Mouse (Mus musculus) E14TG2a.4 (cell line): ENCODE data around the gene Fbxo7.

ENCODE experiments used
- H3K27me3 ChIP-seq: 2 replicates; pipeline ENCODE4 v1.6.1; 2014; ENCODE audit warnings: low read length, control low read depth; ENCODE audit not compliant: insufficient read depth
- H3K36me3 ChIP-seq: 2 replicates; pipeline ENCODE4 v1.6.1; 2014; ENCODE audit warnings: low read length, control low read depth; ENCODE audit not compliant: insufficient read depth
- H3K4me1 ChIP-seq: replicated peaks from 2 replicates; pipeline ENCODE4 v1.6.1; 2014; ENCODE audit warnings: low read depth, low read length, control low read depth
- H3K4me3 ChIP-seq: replicated peaks from 2 replicates; pipeline ENCODE4 v1.5.1; 2014; ENCODE audit warnings: mild to moderate bottlenecking, low read length
- H3K9me3 ChIP-seq: 2 replicates; pipeline ENCODE4 v1.6.1; 2014; ENCODE audit warnings: low read length, control low read depth
- CTCF ChIP-seq: conservative IDR thresholded peaks from 2 replicates; pipeline ENCODE4 v1.5.1; 2014; ENCODE audit warnings: low read length
- NANOG ChIP-seq: IDR thresholded peaks from 2 replicates; pipeline ENCODE4 v1.6.1; 2014; ENCODE audit warnings: borderline replicate concordance, low read length, mixed read lengths
- POU5F1 ChIP-seq: IDR thresholded peaks from 2 replicates; pipeline ENCODE4 v1.6.1; 2014; ENCODE audit warnings: low read length, borderline replicate concordance

Gene Fbxo7

DNA sequence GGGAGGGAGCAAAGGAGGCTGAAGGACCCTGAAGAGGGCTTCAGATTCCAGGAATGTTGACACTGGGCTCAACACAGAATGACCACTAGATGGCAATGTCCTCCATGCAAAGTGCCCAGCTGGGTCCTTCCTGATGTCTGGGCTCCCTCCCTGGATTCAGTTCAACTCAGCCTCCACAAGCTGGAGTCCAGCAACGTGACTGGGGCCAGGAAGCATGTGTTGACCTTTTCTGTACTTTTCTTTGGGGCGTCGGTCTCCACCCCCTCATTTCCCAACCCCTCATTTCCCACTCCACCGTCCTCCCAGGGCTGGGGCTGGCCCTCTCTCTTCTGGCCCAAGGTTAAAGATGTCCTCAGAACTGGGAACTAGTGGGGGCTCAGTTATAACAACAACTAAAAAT is 43.2 kb downstream of the Fbxo7 start:
- no peak overlapping the region for H3K4me3 ChIP-seq
- H3K27me3 ChIP-seq: 0 out of 2 replicates have a peak, but pooled peaks cover 3% of the 10 kb centered on the region
- H3K36me3 ChIP-seq: no peaks in the 10 kb centered on the region
- 0 out of 2 replicates have a peak, but pooled peaks cover 10% of the 10 kb centered on the region for H3K4me1 ChIP-seq
- H3K9me3 ChIP-seq: peaks cover 7% of the 10 kb centered on the region
- peak; percentile 76 for TF ChIP-seq CTCF
- TF ChIP-seq POU5F1: no peak
- no peak for TF ChIP-seq NANOG

DNA sequence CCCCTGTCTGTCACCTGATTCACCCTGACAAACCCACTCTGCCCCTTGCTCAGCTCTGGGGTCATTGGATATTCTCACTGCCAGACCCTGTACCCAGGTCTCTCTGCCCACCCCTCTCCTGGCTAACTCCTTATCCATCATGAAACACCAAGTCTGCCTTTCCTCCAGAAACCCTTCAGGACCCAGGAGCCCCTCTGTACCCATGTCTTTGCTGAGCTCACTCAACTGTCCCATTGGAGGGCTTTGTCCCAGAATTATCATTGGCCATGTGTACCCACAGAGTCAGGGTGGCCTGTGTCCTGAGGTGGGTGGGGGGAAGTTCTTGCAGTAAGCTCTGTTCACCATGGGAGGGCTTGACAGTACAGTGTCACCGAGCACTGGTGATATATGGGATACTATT is 43.9 kb downstream of the Fbxo7 start:
- Histone ChIP-seq H3K36me3 (no peaks in the 10 kb centered on the region), H3K9me3 (peaks cover 7% of the 10 kb centered on the region), H3K27me3 (0 out of 2 replicates have a peak, but pooled peaks cover 3% of the 10 kb centered on the region), H3K4me3 (no peak overlapping the region), H3K4me1 (0 out of 2 replicates have a peak, but pooled peaks cover 4% of the 10 kb centered on the region)
- TF ChIP-seq POU5F1 (no peak), NANOG (no peak), CTCF (no peak)

DNA sequence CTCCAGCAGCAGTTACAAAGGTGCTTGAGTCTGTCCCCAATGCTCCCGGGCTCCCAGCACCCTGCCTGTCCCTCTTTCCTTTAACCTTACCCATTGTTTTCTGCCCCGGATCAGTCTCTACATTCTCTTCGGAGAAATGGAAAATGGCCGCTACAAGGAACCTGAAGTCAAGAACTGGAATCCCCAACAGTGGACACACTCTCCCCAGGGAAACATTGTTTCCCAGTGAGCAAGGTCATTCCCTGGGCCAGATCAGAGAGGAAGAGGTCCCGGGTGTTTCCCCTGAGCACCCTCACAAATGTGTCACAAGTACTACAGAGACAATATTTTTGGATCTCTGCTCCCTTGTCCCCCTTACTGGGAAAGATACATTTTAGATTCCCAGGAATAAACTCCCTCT is 44.9 kb downstream of the Fbxo7 start:
- H3K27me3 ChIP-seq: peaks cover 3% of the 10 kb centered on the region; the same call in 1 of the 2 replicates
- TF ChIP-seq CTCF: no peak
- TF ChIP-seq NANOG: no peak
- TF ChIP-seq POU5F1: no peak
- H3K36me3 ChIP-seq: no peaks in the 10 kb centered on the region
- H3K4me1 ChIP-seq: 0 out of 2 replicates have a peak, but pooled peaks cover 4% of the 10 kb centered on the region
- no peak overlapping the region for H3K4me3 ChIP-seq
- H3K9me3 ChIP-seq: peaks cover 4% of the 10 kb centered on the region

GRCm38 (mm10) chr10:86067911-86068310 is 46.1 kb downstream of the Fbxo7 start:
- H3K9me3 ChIP-seq: no peaks in the 10 kb centered on the region
- 0 out of 2 replicates have a peak, but pooled peaks cover 4% of the 10 kb centered on the region for H3K4me1 ChIP-seq
- H3K27me3 ChIP-seq: peaks cover 3% of the 10 kb centered on the region; the same call in 1 of the 2 replicates
- no peaks in the 10 kb centered on the region for H3K36me3 ChIP-seq
- H3K4me3 ChIP-seq: no peak overlapping the region
- TF ChIP-seq CTCF: no peak
- TF ChIP-seq NANOG: no peak

DNA sequence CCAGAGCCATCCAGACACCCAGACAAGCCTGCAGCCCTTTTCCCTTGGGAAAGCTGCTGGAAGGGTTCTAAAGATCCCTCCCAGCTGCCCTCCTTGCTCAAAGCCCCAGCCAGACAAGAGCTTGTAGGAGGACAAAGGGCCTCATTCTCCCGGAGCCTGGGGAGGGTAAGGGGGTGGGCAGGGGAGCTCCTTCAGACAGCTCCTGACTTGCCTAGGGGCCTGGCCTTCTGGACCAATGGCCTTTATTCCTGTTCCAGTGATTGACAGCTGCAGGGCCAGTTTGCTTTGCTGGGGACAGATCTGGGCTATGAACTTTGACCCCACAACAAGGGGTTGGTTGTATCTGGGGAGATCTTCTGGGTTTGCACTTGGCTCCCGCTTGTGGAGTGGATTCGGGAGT is 47.6 kb downstream of the Fbxo7 start:
- peaks cover 3% of the 10 kb centered on the region; the same call in 1 of the 2 replicates for H3K27me3 ChIP-seq
- H3K36me3 ChIP-seq: no peaks in the 10 kb centered on the region
- 0 out of 2 replicates have a peak, but pooled peaks cover 4% of the 10 kb centered on the region for H3K4me1 ChIP-seq
- no peak overlapping the region for H3K4me3 ChIP-seq
- peaks cover 6% of the 10 kb centered on the region; the same call in 1 of the 2 replicates for H3K9me3 ChIP-seq
- TF ChIP-seq NANOG (no peak), CTCF (no peak), POU5F1 (no peak)

GRCm38 (mm10) chr10:86070751-86071150 is 49.0 kb downstream of the Fbxo7 start:
- peaks cover 3% of the 10 kb centered on the region; the same call in 1 of the 2 replicates for H3K27me3 ChIP-seq
- H3K4me3 ChIP-seq: no peak overlapping the region
- H3K36me3 ChIP-seq: no peaks in the 10 kb centered on the region
- TF ChIP-seq POU5F1: no peak
- no peak for TF ChIP-seq NANOG
- no peak for TF ChIP-seq CTCF
- 0 out of 2 replicates have a peak, but pooled peaks cover 4% of the 10 kb centered on the region for H3K4me1 ChIP-seq
- peaks cover 6% of the 10 kb centered on the region; the same call in 1 of the 2 replicates for H3K9me3 ChIP-seq

DNA sequence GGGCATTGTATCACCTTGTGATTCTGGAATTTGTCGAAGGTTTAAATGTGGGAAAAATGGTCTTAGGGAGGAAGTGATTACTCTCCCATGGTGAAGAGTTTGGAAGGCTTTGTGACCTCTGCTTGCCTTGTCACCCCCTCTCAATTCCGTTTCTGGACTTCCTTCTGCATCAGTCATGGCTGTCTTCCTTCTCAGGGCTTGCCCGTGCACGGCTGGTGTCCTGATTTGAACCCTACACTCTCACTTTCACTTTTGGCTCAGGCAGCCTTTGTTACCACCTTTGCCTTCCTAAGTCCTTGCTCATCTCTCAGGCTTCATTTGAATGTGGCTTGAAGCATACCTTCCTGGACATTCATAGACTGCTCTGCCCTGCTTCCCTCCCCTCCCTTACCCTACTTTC is 52.4 kb downstream of the Fbxo7 start:
- Histone ChIP-seq H3K27me3 (no peaks in the 10 kb centered on the region; the same call in 1 of the 2 replicates), H3K9me3 (peaks cover 6% of the 10 kb centered on the region; the same call in 1 of the 2 replicates), H3K36me3 (no peaks in the 10 kb centered on the region), H3K4me3 (no peak overlapping the region), H3K4me1 (no peaks in the 10 kb centered on the region)
- TF ChIP-seq CTCF: no peak
- TF ChIP-seq NANOG: no peak
- no peak for TF ChIP-seq POU5F1

DNA sequence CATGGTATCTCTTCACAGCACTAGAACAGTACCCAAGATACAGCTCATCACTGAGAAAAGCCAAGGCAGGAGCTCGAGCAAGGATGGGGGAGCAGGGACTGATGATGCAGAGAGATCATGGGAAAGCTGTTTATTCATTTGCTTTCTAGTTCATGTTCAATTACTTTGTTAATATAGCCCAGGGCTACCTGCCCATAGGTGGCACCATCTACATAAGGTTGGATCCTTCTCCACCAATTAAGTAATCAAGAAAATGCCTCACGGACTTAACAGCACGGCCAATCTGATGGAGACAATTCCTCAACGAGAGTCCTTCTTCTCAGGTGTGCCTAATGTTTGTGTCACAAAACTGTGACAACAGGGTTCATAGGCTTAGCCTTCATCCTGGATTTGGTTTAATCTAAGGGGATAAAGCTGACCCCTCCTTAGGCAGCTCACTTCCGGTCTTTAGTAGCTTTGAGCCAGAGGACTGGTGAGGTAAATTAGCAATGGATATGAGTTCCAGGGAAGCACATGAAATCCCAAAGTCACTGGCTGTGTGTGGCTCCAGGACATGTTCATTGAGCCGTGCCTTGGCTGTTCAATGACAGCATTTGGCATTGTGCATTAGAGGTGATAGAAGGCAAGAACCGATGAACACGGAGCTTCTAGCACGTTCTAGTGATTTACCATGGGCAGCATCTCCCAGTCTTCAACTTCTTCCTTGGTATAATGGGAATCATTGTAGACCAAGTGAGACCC is 53.4 kb downstream of the Fbxo7 start:
- no peaks in the 10 kb centered on the region for H3K36me3 ChIP-seq
- no peak for TF ChIP-seq NANOG
- no peak for TF ChIP-seq CTCF
- TF ChIP-seq POU5F1: no peak

More for the DNA sequence above, 53.4 kb downstream of the Fbxo7 start:
- H3K27me3 ChIP-seq: no peaks in the 10 kb centered on the region; the same call in 1 of the 2 replicates
- H3K4me3 ChIP-seq: no peak overlapping the region
- H3K4me1 ChIP-seq: no peaks in the 10 kb centered on the region
- peaks cover 6% of the 10 kb centered on the region; the same call in 1 of the 2 replicates for H3K9me3 ChIP-seq
